Mouse (Mus musculus) liver, postnatal 0 days (tissue): ENCODE data around the gene Cyp8b1. TPM values are rescaled to one million over a fixed set of nuclear protein-coding genes. Genes with fewer than 3 reads are reported as not detected.
A peak's percentile ranks its signal among the peaks of the same experiment; 100 is the strongest.

Experiments
- ATAC-seq: fragments of 200-750 bp; cut with Nextera tagmentation; 2 replicates; pipeline ENCODE4 v1.8.0; 2017; ENCODE audit warnings: mild to moderate bottlenecking, moderate library complexity
- DNase-seq: peaks from one replicate; pipeline ENCODE4 v3.0.0-alpha.2; 2016
- H3K27ac ChIP-seq: fragments of 300-500 bp; sonication (generic); 2 replicates; pipeline ENCODE4 v1.5.1; 2014; ENCODE audit warnings: antibody characterized with exemption, moderate library complexity, mild to moderate bottlenecking, low read depth
- H3K27me3 ChIP-seq: fragments of 300-500 bp; sonication (generic); 2 replicates; pipeline ENCODE4 v1.6.1; 2014; ENCODE audit warnings: low read length, control low read depth, mixed read lengths; ENCODE audit not compliant: insufficient read depth
- H3K36me3 ChIP-seq: fragments of 300-500 bp; sonication (generic); replicated peaks from 2 replicates; pipeline ENCODE4 v1.6.1; 2014; ENCODE audit warnings: mild to moderate bottlenecking, control low read depth, low read length, moderate library complexity, mixed read lengths; ENCODE audit not compliant: insufficient read depth
- H3K4me1 ChIP-seq: fragments of 300-500 bp; sonication (generic); 2 replicates; pipeline ENCODE4 v1.6.1; 2014; ENCODE audit warnings: antibody characterized with exemption, mild to moderate bottlenecking, control low read depth; ENCODE audit not compliant: insufficient read depth
- H3K4me2 ChIP-seq: fragments of 300-500 bp; sonication (generic); 2 replicates; pipeline ENCODE4 v1.6.1; 2014; ENCODE audit warnings: low read depth, mild to moderate bottlenecking, low read length, moderate library complexity, mixed read lengths
- H3K4me3 ChIP-seq: fragments of 300-500 bp; sonication (generic); 2 replicates; pipeline ENCODE4 v1.5.1; 2014; ENCODE audit warnings: low read depth, low read length
- H3K9ac ChIP-seq: fragments of 300-500 bp; sonication (generic); replicated peaks from 2 replicates; pipeline ENCODE4 v1.6.1; 2014; ENCODE audit warnings: mild to moderate bottlenecking, moderate library complexity
- H3K9me3 ChIP-seq: fragments of 300-500 bp; sonication (generic); 2 replicates; pipeline ENCODE4 v1.6.1; 2016; ENCODE audit warnings: mild to moderate bottlenecking, control low read depth, low read length, mixed read lengths
- CTCF ChIP-seq: sonication (generic); IDR thresholded peaks from 2 replicates; pipeline ENCODE4 v1.5.1; 2016; ENCODE audit warnings: antibody characterized with exemption, low read depth
- EP300 ChIP-seq: IDR thresholded peaks from 2 replicates; pipeline ENCODE4 v1.6.1; 2016; ENCODE audit warnings: antibody characterized with exemption, low read depth, mild to moderate bottlenecking
- whole genome bisulfite sequencing: fragments of 180-500 bp; shearing (Covaris S2); extraction: QIAGEN DNeasy Blood & Tissue Kit; methylation state at CpG from one replicate; pipeline ENCODE4 v1.1.7; 2014; ENCODE audit not compliant: insufficient replicate concordance; 5-methylcytosine and 5-hydroxymethylcytosine counted together
- polyA plus RNA-seq: library from polyadenylated mRNA; unstranded; fragments of >200 nt; fragmentation: Nextera tagmentation; extraction: Ambion mirVana; gene quantifications from 2 replicates; pipeline ENCODE4 v1.2.1, GENCODE M21; 2015

The Cyp8b1 gene
- polyA plus RNA-seq, 1 experiment from 2014 or later = 144 TPM

- no peak overlapping the region for H3K4me3 ChIP-seq
- H3K27ac ChIP-seq = peak overlapping the region; percentile 84
- peaks cover 21% of the 10 kb centered on the region for H3K4me1 ChIP-seq
- ATAC-seq = peak; percentile 79
- H3K9me3 ChIP-seq = no peaks in the 10 kb centered on the region
- TF ChIP-seq EP300 (peak; percentile 62), CTCF (0 out of 2 replicates have a peak, but pooled peaks have one; percentile 24)
- H3K36me3 ChIP-seq = no peaks in the 10 kb centered on the region
- no peak overlapping the region for H3K9ac ChIP-seq
- no peak overlapping the region for H3K4me2 ChIP-seq
- WGBS = 55% methylated on average over 4 of the region's 4 CpGs
- H3K27me3 ChIP-seq = no peaks in the 10 kb centered on the region
- DNase-seq = no peak
Measured at GRCm38 (mm10) chr9:121905556-121906185, 10.4 kb downstream of the Cyp8b1 start.

GRCm38 (mm10) chr9:121904946-121905345 lies 11.2 kb downstream of the Cyp8b1 start:
- Histone ChIP-seq H3K9ac (no peak overlapping the region), H3K4me2 (no peak overlapping the region)
- WGBS = 72% methylated on average over 7 of the region's 7 CpGs

GRCm38 (mm10) chr9:121904319-121904718 lies 11.8 kb downstream of the Cyp8b1 start:
- Histone ChIP-seq H3K4me3 (no peak overlapping the region), H3K9ac (no peak overlapping the region), H3K9me3 (no peaks in the 10 kb centered on the region), H3K27me3 (no peaks in the 10 kb centered on the region), H3K4me1 (peaks cover 21% of the 10 kb centered on the region), H3K27ac (peak overlapping the region; percentile 84), H3K36me3 (no peaks in the 10 kb centered on the region), H3K4me2 (no peak overlapping the region)
- ATAC-seq (peak; percentile 20), DNase-seq (peak; percentile 35)
- 49% methylated on average over 4 of the region's 4 CpGs for WGBS
- TF ChIP-seq EP300 = peak; percentile 36; the same call in 1 of the 2 replicates
- no peak for TF ChIP-seq CTCF

More at GRCm38 (mm10) chr9:121904946-121905345, 11.2 kb downstream of the Cyp8b1 start:
- ATAC-seq (no peak), DNase-seq (no peak)
- no peaks in the 10 kb centered on the region for H3K36me3 ChIP-seq
- no peak for TF ChIP-seq CTCF
- no peak for TF ChIP-seq EP300
- H3K9me3 ChIP-seq = no peaks in the 10 kb centered on the region
- peak overlapping the region; percentile 84 for H3K27ac ChIP-seq
- no peak overlapping the region for H3K4me3 ChIP-seq
- H3K27me3 ChIP-seq = no peaks in the 10 kb centered on the region
- peaks cover 21% of the 10 kb centered on the region for H3K4me1 ChIP-seq

- H3K9ac ChIP-seq = no peak overlapping the region
- no peak overlapping the region for H3K4me2 ChIP-seq
- WGBS = 60% methylated on average over 8 of the region's 8 CpGs
- TF ChIP-seq EP300 (peak; percentile 39; the same call in 1 of the 2 replicates), CTCF (no peak)
- H3K4me1 ChIP-seq = peaks cover 21% of the 10 kb centered on the region
- no peaks in the 10 kb centered on the region for H3K27me3 ChIP-seq
- H3K4me3 ChIP-seq = no peak overlapping the region
- peak; percentile 45 for DNase-seq
- H3K9me3 ChIP-seq = no peaks in the 10 kb centered on the region
- ATAC-seq = peak; percentile 61
- peak overlapping the region; percentile 84 for H3K27ac ChIP-seq
- H3K36me3 ChIP-seq = no peaks in the 10 kb centered on the region
Measured at GRCm38 (mm10) chr9:121903476-121904305, 12.4 kb downstream of the Cyp8b1 start.

GRCm38 (mm10) chr9:121901710-121902700 lies 14.1 kb downstream of the Cyp8b1 start:
- Histone ChIP-seq H3K36me3 (no peaks in the 10 kb centered on the region), H3K4me2 (no peak overlapping the region), H3K9me3 (no peaks in the 10 kb centered on the region), H3K9ac (no peak overlapping the region; the same call in 1 of the 2 replicates), H3K4me3 (no peak overlapping the region), H3K27ac (peak overlapping the region; percentile 84), H3K4me1 (peaks cover 22% of the 10 kb centered on the region), H3K27me3 (no peaks in the 10 kb centered on the region)
- DNase-seq (peak; percentile 31), ATAC-seq (peak; percentile 38)
- TF ChIP-seq CTCF = 0 out of 2 replicates have a peak, but pooled peaks have one; percentile 13
- TF ChIP-seq EP300 = peak; percentile 56; the same call in 1 of the 2 replicates
- WGBS = 65% methylated on average over 5 of the region's 5 CpGs
